Mouse (Mus musculus) skeletal muscle tissue, adult 2 months (tissue): ENCODE results near the gene 1700020D05Rik.
A peak's percentile ranks its signal among the peaks of the same experiment; 100 is the strongest.

Experiments
- DNase-seq: peaks from one replicate; pipeline ENCODE4 v3.0.0-alpha.2; 2012; ENCODE audit warnings: low read depth, low spot score

1700020D05Rik gene

GRCm38 (mm10) chr19:5503687-5504086 lies at the start of gene 1700020D05Rik:
1700020D05Rik (minus strand) TSS chr19:5503787.
- DNase-seq, result no peak

- DNase-seq, result no peak
These were observed 44.0 kb upstream of the 1700020D05Rik start for GRCm38 (mm10) chr19:5547471-5548056.

GRCm38 (mm10) chr19:5544031-5544430 lies 40.4 kb upstream of the 1700020D05Rik start:
- DNase-seq, result no peak

- no peak for DNase-seq
These were observed 39.8 kb upstream of the 1700020D05Rik start for GRCm38 (mm10) chr19:5543362-5543761.

- no peak for DNase-seq
These were observed 35.2 kb upstream of the 1700020D05Rik start for GRCm38 (mm10) chr19:5538786-5539185.

- no peak for DNase-seq
These were observed 28.9 kb upstream of the 1700020D05Rik start for GRCm38 (mm10) chr19:5532520-5532919.

- DNase-seq, result no peak
These were observed 26.5 kb upstream of the 1700020D05Rik start for GRCm38 (mm10) chr19:5530138-5530524.

- peak; percentile 91 for DNase-seq
These were observed 25.9 kb upstream of the 1700020D05Rik start for GRCm38 (mm10) chr19:5529325-5530137.

- no peak for DNase-seq
These were observed 21.6 kb upstream of the 1700020D05Rik start for GRCm38 (mm10) chr19:5525204-5525603.

GRCm38 (mm10) chr19:5518721-5519120 lies 15.1 kb upstream of the 1700020D05Rik start:
- DNase-seq, result no peak

GRCm38 (mm10) chr19:5516906-5517505 lies 13.4 kb upstream of the 1700020D05Rik start:
- no peak for DNase-seq

GRCm38 (mm10) chr19:5515840-5516777 lies 12.5 kb upstream of the 1700020D05Rik start:
- no peak for DNase-seq

GRCm38 (mm10) chr19:5513005-5513349 lies 9.4 kb upstream of the 1700020D05Rik start:
- DNase-seq, result no peak

- DNase-seq, result no peak
These were observed 8.8 kb upstream of the 1700020D05Rik start for GRCm38 (mm10) chr19:5512091-5513004.

- DNase-seq, result no peak
These were observed 7.6 kb upstream of the 1700020D05Rik start for GRCm38 (mm10) chr19:5511074-5511632.

GRCm38 (mm10) chr19:5510031-5511026 lies 6.7 kb upstream of the 1700020D05Rik start, which contains the start of gene Snx32:
Snx32 (minus strand) TSS chr19:5510538.
- peak; percentile 100 for DNase-seq

- no peak for DNase-seq
These were observed 3.2 kb downstream of the 1700020D05Rik start for GRCm38 (mm10) chr19:5500330-5500875.

GRCm38 (mm10) chr19:5496052-5496370 lies 7.6 kb downstream of the 1700020D05Rik start:
- no peak for DNase-seq
